Mouse (Mus musculus) G1E (cell line): ENCODE measurements around the gene Runx2. TPM values are rescaled to one million over a fixed set of nuclear protein-coding genes. Genes with fewer than 3 reads are reported as not detected.

Experiments
- ATAC-seq: 2 replicates; pipeline ENCODE4 v1.8.0; 2016; ENCODE audit warnings: mild to moderate bottlenecking; ENCODE audit not compliant: insufficient number of reproducible peaks, poor library complexity, low FRiP score, severe bottlenecking; ENCODE audit errors: extremely low read depth
- DNase-seq: peaks from one replicate; pipeline ENCODE4 v3.0.0; 2012; ENCODE audit warnings: low spot score
- H3K27me3 ChIP-seq: 2 replicates; pipeline ENCODE4 v1.6.1; 2012; ENCODE audit warnings: mild to moderate bottlenecking, low read length, inconsistent platforms; ENCODE audit not compliant: insufficient read depth
- H3K36me3 ChIP-seq: replicated peaks from 2 replicates; pipeline ENCODE3; 2012; ENCODE audit warnings: mild to moderate bottlenecking, inconsistent platforms
- H3K4me1 ChIP-seq: 2 replicates; pipeline ENCODE4 v1.6.1; 2012; ENCODE audit warnings: low read depth, low read length, inconsistent platforms, mixed read lengths; ENCODE audit not compliant: insufficient read depth
- H3K4me3 ChIP-seq: 2 replicates; pipeline ENCODE4 v1.5.1; 2012; ENCODE audit warnings: low read depth, mild to moderate bottlenecking, inconsistent platforms, low read length, moderate library complexity, mixed read lengths
- H3K9me3 ChIP-seq: replicated peaks from 2 replicates; pipeline ENCODE4 v1.6.1; 2012; ENCODE audit warnings: inconsistent platforms
- CTCF ChIP-seq: IDR thresholded peaks from 2 replicates; pipeline ENCODE4 v1.5.1; 2012; ENCODE audit warnings: low read depth, low read length, inconsistent platforms, mixed read lengths
- GATA1 ChIP-seq: IDR thresholded peaks from 2 replicates; pipeline ENCODE4 v1.6.1; 2012; ENCODE audit warnings: borderline replicate concordance, low read length, inconsistent platforms, mixed read lengths
- GATA2 ChIP-seq: IDR thresholded peaks from 2 replicates; pipeline ENCODE4 v1.6.1; 2012; ENCODE audit warnings: low read depth, low read length, inconsistent platforms, borderline replicate concordance
- POLR2AphosphoS5 ChIP-seq: IDR thresholded peaks from 2 replicates; pipeline ENCODE4 v1.6.1; 2012; ENCODE audit warnings: low read depth, low read length, inconsistent platforms; ENCODE audit not compliant: insufficient replicate concordance
- TAL1 ChIP-seq: conservative IDR thresholded peaks from 2 replicates; pipeline ENCODE4 v1.6.1; 2012; ENCODE audit warnings: low read depth, low read length, inconsistent platforms, mixed read lengths
- polyA plus RNA-seq: library from polyadenylated mRNA; stranded (reverse); fragments of >175 nt; gene quantifications from 2 replicates; pipeline ENCODE4 v1.2.3, GENCODE M21; 2012
- total RNA-seq, 2 experiments: library from RNA; stranded (forward) in 1 of 2; stranded (reverse) in 1 of 2; fragments of 200-1000 nt in 1 of 2; fragments of >200 nt in 1 of 2; fragmentation: Nextera tagmentation in 1 of 2; gene quantifications; 2 replicates each; pipeline ENCODE4 v1.2.3; 2014 to 2017

Runx2 gene
- total and polyA plus RNA-seq, 3 experiments, result 0.05 to 2.0 (median 0.05) TPM

GRCm38 (mm10) chr17:44821940-44822339 is 7.3 kb upstream of the Runx2 start:
- DNase-seq, result no peak
- TF ChIP-seq GATA2, result no peak
- TF ChIP-seq GATA1, result no peak
- TF ChIP-seq TAL1, result no peak
- TF ChIP-seq CTCF, result no peak
- ATAC-seq, result no peak

DNA sequence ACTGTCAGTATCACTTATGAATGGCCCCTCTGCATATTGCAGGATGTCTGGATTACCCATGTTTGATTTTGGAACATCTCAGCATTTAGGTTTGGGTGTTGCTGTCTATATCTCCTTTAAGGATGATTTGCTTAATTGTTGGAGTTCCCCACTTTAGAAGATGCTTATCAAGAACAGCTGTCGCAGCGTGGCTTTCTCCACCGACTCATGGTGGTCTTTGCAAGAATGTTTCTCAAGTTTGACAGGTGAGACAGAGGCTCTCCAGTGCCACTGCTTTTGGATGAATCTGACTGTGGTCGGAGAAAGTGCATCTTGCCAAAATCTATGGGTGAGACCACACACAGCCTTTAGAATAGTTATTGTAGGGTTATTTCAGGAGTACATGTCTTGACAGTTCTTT is 5.2 kb upstream of the Runx2 start:
- H3K36me3 ChIP-seq, result no peaks in the 10 kb centered on the region
- H3K9me3 ChIP-seq, result no peaks in the 10 kb centered on the region
- TF ChIP-seq GATA1 (no peak), TAL1 (no peak), CTCF (no peak), POLR2AphosphoS5 (no peak), GATA2 (no peak)
- no peak overlapping the region for H3K4me3 ChIP-seq
- no peaks in the 10 kb centered on the region for H3K27me3 ChIP-seq
- no peaks in the 10 kb centered on the region for H3K4me1 ChIP-seq
- DNase-seq, result no peak
- no peak for ATAC-seq

More at GRCm38 (mm10) chr17:44821940-44822339, 7.3 kb upstream of the Runx2 start:
- Histone ChIP-seq H3K27me3 (no peaks in the 10 kb centered on the region), H3K4me3 (no peak overlapping the region), H3K9me3 (no peaks in the 10 kb centered on the region), H3K36me3 (no peaks in the 10 kb centered on the region), H3K4me1 (no peaks in the 10 kb centered on the region)

- Histone ChIP-seq H3K4me1 (no peaks in the 10 kb centered on the region), H3K36me3 (no peaks in the 10 kb centered on the region), H3K27me3 (no peaks in the 10 kb centered on the region), H3K9me3 (no peaks in the 10 kb centered on the region), H3K4me3 (no peak overlapping the region)
- TF ChIP-seq CTCF (no peak), POLR2AphosphoS5 (no peak), TAL1 (no peak), GATA1 (no peak), GATA2 (no peak)
- DNase-seq (no peak), ATAC-seq (no peak)
These were observed 4.2 kb upstream of the Runx2 start for GRCm38 (mm10) chr17:44818825-44819224.

DNA sequence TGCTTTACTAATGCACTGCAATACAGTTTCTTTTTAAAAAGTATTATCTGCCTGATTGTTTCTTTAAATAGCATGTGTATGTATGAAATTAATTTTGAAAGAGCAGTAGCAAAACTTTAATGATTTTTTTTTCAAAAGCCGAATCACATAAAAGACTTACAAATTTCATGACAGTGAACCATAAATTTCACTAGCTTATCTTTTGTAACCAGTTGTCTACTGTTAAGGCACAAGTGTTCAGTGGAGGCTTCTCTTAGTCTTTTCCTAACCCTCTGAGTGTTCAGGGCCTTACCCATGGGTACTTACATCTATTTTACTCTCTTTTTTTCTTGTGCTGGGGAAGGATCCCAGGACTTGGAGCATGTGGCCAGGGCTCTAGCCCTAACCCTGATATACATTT is 7.6 kb downstream of the Runx2 start:
- DNase-seq (no peak), ATAC-seq (no peak)
- H3K9me3 ChIP-seq, result no peaks in the 10 kb centered on the region
- no peaks in the 10 kb centered on the region for H3K4me1 ChIP-seq
- TF ChIP-seq GATA1 (no peak), GATA2 (no peak), TAL1 (no peak), POLR2AphosphoS5 (no peak), CTCF (no peak)
- no peak overlapping the region for H3K4me3 ChIP-seq
- H3K27me3 ChIP-seq, result no peaks in the 10 kb centered on the region
- H3K36me3 ChIP-seq, result no peaks in the 10 kb centered on the region

GRCm38 (mm10) chr17:44797331-44797730 is 17.3 kb downstream of the Runx2 start:
- DNase-seq (no peak), ATAC-seq (no peak)
- Histone ChIP-seq H3K9me3 (no peaks in the 10 kb centered on the region), H3K4me1 (no peaks in the 10 kb centered on the region), H3K36me3 (peaks cover 23% of the 10 kb centered on the region), H3K4me3 (no peak overlapping the region), H3K27me3 (no peaks in the 10 kb centered on the region)
- TF ChIP-seq CTCF (no peak), POLR2AphosphoS5 (no peak), TAL1 (no peak), GATA2 (no peak), GATA1 (no peak)

DNA sequence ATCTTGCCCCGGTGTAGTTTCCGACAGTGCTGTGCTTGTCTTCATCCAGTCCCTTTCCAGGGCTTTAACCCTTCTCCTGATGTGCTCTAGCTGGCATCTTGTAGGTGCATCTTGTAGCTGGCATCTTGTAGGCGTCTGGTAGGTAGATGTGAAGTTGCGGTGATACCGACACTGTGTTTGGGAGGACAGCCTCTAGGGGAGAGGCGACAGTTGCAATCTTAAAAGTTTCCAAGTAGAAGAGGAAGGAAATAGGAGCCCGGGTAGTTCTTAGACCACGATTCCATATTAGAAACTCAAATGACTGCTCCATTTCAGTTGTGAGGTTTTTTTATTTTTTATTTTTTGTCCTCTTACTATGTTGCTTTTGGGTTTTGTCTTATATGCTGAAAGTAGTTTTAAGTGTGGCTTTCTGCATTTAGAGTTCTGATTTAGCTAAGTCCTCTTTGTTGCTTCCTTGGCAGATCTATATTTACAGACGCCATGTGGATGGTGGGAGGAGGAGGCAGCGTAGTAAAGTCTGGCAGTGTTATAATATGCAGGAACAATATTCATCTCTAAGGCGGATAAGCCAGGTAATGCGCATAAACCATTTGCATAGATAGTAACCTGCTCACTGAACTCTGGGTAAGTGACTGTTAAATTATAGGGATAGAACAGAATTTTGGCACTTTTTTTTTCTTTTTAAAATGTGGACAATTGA is 22.2 kb downstream of the Runx2 start:
- H3K27me3 ChIP-seq, result no peaks in the 10 kb centered on the region
- ATAC-seq, result no peak
- H3K4me1 ChIP-seq, result no peaks in the 10 kb centered on the region
- no peak overlapping the region for H3K4me3 ChIP-seq
- H3K36me3 ChIP-seq, result peaks cover 28% of the 10 kb centered on the region
- TF ChIP-seq POLR2AphosphoS5, result no peak
- no peak for TF ChIP-seq GATA2
- no peak for TF ChIP-seq TAL1
- TF ChIP-seq CTCF, result no peak
- no peak for TF ChIP-seq GATA1
- no peaks in the 10 kb centered on the region for H3K9me3 ChIP-seq
- DNase-seq, result no peak
